Mouse (Mus musculus): ENCODE results near the gene Actl6a.

GRCm38 (mm10) chr3:32690901-32691300 lies 15.2 kb upstream of the Actl6a start:
- no peak for TF ChIP-seq CTCF (IDR thresholded peaks at IDR 0.05; ENCODE audit: low read depth)
- no peak for TF ChIP-seq EP300 (optimal IDR thresholded peaks at IDR 0.05)
